Mouse (Mus musculus) liver (tissue): ENCODE measurements around the gene Paqr5.

Experiments used
- DNase-seq: peaks from one replicate; pipeline ENCODE4 v3.0.0-alpha.2; 2020; ENCODE audit warnings: mixed read lengths

The Paqr5 gene

GRCm38 (mm10) chr9:61947402-61948346 is 79.0 kb downstream of the Paqr5 start:
- peak; percentile 83 for DNase-seq

GRCm38 (mm10) chr9:61946623-61947401 is 79.8 kb downstream of the Paqr5 start, which contains the start of gene Kif23:
Gene Kif23 (minus strand): TSS chr9:61946774.
- DNase-seq, result peak; percentile 98

GRCm38 (mm10) chr9:61945973-61946611 is 80.6 kb downstream of the Paqr5 start:
- DNase-seq, result peak; percentile 78

GRCm38 (mm10) chr9:61941054-61941453 is 85.6 kb downstream of the Paqr5 start:
- no peak for DNase-seq

DNA sequence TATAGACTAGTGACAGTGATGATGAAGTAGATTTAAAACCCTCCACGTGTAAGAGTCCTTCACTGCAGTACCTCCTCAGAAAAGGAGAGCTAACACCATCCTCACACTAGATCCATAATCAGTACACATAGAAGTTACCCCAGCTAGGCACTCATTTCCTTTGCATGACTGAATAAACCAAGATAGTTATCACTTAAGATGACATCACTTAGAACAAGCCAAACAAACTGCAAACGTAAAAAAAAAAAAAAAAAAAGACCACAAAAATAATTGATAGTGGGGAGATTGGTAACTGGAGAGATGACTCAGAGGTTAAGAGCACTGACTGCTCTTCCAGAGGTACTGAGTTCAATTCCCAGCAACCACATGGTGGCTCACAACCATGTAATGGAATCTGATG is 93.3 kb downstream of the Paqr5 start:
- no peak for DNase-seq

DNA sequence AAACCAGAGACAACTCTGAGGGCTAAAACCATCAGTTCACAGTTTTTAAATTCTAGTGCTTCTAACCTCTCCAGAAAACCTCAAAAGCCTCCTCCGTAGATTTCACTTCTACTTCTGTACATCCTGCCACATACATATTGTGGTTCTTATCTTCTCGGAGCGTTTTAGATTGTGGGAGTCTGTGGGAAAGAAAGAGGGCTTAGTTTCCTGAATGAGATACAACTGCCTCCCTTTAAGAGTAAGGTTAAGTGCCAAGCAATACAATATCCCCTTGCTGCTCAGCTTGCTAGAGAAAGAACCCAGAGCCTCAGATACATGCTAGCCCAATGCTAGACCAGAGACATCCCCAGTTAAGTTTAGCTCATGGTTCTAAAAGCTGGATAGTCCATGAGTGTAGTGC is 94.6 kb downstream of the Paqr5 start:
- no peak for DNase-seq

- no peak for DNase-seq
These were observed 101.5 kb downstream of the Paqr5 start for GRCm38 (mm10) chr9:61925086-61925660.

GRCm38 (mm10) chr9:61920331-61920730 is 106.3 kb downstream of the Paqr5 start:
- peak; percentile 40 for DNase-seq

DNA sequence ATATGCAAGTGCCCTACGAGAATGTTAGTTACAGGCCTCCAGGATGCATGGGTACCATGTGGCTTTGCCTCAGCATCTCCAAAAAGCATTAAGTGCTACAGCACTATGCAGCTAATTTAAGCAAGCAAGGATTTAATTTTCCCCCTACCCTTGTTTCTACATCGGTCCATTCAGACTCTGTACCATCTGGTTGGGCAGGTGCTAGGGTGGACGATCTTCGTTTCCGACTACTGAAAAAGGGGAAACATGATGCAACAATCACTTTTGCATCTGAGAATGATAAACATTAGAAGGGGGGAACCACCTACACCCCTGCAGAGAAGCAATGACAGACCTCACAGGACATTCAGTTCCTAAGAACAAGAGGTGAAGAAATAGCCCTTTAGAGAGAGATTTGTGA is 107.2 kb downstream of the Paqr5 start:
- DNase-seq, result no peak

DNA sequence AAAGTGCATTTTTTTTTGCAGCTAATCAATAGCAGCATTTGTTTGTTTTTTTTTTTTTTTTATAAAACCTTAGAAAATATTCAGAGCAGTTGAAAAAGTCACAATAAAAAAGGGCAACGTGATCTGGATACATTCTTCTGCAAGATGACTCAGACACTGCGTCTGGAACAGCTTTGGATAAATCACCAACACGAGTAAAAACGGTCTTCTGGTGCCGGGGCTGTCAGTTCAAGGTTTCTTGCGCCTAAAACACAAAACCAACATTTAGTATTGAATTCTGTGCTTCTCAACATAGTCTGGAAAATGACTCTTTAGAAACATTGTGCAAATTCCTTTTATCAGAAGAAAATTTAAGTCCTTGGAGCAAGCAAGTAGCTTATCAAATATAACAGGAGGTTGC is 109.2 kb downstream of the Paqr5 start:
- no peak for DNase-seq

GRCm38 (mm10) chr9:61916986-61917385 is 109.7 kb downstream of the Paqr5 start:
- no peak for DNase-seq

DNA sequence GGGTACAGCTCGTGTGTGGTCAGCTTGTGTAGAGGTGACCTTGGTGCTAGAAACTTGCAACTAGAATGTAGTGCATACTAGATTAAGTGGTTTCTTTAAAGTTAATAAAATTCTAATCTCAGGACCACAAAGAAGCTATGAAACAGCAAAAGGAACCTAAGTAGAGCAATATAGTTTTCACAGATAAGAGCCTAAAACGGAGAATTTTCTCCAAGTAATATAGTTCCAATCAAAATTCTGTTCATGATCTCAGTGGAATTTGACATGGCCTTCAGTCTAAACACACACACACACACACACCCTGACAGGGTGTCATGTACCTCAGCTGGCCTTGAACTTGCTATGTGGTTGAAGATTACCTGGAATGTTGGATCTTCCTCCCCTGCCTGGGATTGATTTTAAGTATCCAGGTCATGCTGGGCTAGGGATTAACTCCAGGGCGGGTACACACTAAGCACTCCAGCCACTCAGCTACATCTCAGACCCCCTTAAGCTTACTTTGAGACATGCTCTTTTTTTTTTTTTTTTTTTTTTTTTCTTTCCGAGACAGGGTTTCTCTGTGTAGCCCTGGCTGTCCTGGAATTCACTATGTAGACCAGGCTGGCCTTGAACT is 111.2 kb downstream of the Paqr5 start:
- DNase-seq, result no peak

DNA sequence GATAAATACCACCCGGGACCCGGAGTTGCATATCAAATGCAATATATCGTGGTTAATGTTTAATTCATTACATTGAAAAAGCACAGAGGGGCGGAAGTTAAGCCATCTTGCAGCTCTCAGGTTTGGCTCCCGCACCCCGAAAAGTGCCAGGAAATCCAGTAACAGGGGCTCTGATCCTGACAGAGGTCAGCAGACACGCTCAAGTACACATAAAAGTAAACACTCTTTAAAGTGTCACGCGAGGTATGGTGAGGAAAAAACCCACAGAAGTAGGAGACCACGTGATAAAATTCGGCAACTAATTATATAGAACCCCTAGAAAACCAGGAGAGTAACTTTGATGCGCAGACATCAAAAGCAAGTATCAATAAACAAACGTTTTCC is 111.7 kb downstream of the Paqr5 start:
- DNase-seq, result no peak

DNA sequence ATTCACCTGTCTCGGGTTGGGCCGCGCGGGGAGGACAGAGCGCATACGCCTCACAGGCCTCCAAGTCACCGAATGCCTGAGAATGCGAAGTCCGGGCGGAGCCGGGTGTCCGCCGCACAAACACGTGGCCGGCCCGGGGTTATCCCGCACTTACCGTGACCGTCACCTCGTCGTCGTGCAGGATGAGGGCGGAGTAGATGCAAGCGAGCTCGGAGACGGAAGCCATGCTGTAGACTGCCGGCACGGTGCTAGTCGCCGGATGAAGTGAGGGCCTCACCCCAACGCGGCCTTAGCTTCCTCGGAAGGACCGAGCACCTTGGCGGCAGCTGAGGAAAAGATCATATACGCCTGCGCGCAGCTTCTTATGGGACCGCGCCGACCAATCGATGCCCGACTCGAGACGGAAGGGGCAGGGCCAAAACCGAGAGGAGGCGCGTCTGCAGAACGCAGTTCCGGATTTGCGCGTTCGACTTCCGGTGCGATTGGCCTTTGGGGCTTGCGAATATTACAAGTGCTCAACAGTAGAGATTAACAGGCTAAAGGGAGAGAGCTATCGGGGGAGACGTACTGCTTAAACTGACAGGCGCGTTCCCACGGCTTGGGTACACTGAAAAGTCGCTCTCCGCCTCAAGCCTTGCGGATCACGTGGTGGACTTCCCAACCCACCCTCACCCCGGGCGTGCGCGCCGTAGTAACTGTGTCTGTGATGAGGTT is 112.3 kb downstream of the Paqr5 start, which contains the start of gene Rplp1:
Gene Rplp1 (minus strand): TSS at position 340 of the 714 bp plus-strand sequence.
- DNase-seq, result peak; percentile 95

- peak; percentile 31 for DNase-seq
These were observed 115.1 kb downstream of the Paqr5 start for GRCm38 (mm10) chr9:61911300-61912128.

GRCm38 (mm10) chr9:61910526-61911256 is 116.0 kb downstream of the Paqr5 start:
- DNase-seq, result peak; percentile 71

- DNase-seq, result no peak
These were observed 117.0 kb downstream of the Paqr5 start for GRCm38 (mm10) chr9:61909633-61910032.

DNA sequence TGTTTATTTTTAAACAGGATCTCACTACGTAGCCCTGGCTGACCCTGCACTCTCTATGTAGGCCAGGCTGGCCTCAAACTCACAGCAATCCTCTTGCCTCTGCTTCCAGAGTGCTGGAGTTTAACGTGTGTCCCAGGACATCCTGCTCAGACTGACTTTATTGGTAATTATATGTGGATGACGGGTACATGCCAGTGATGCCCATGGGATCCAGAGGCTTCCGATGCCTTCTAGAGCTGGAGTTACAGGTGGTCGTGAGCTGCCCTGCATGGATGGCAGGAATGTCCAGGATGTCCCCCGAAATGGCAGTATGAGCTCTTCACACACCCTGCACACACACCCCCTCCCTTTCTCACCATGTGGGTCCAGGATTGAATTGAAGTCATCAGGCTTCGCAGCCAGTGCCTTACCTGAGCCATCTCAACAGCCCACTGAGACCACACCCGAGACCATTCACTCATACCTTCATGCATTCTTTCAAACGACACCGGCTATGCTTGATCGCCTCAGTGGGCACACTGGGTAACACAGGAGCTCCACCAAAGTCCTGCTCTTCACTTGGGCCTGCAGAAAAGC is 117.7 kb downstream of the Paqr5 start:
- DNase-seq, result no peak

GRCm38 (mm10) chr9:61908341-61908740 is 118.3 kb downstream of the Paqr5 start:
- no peak for DNase-seq
